11 mouse cellular contexts compared by ENCODE assay signal in genomic region chr11:11993807-11994206, GRCm38 (mm10).
"Had no signal": no experiment of that assay in that cellular context is flagged by ENCODE, and none has a peak within 500 bp of the region (broad histone marks: within the 10 kb centered on the region; RNA-seq: fewer than 3 reads in every experiment).

No protein-coding gene starts in this region.

- H3K27ac ChIP-seq: limb, embryonic 13.5 days; liver, embryonic 14.5 days; midbrain, embryonic 12.5 days; neural tube, embryonic 13.5 days; stomach, embryonic 15.5 days had no signal

- H3K9ac ChIP-seq: limb, embryonic 13.5 days; liver, embryonic 14.5 days; midbrain, embryonic 12.5 days; neural tube, embryonic 13.5 days; stomach, embryonic 15.5 days had no signal

- DNase-seq: kidney, postnatal 14 days; left cerebral cortex, postnatal 4 days; lung, adult 18-20 months; retina, postnatal 1 day; thymus, postnatal 36 days had no signal

- H3K4me1 ChIP-seq: limb, embryonic 13.5 days; midbrain, embryonic 12.5 days; neural tube, embryonic 13.5 days had no signal

- ATAC-seq: midbrain, embryonic 16.5 days had no signal

- H3K9me3 ChIP-seq: limb, embryonic 13.5 days; midbrain, embryonic 12.5 days; neural tube, embryonic 13.5 days; stomach, embryonic 15.5 days had no signal

- H3K4me2 ChIP-seq: limb, embryonic 13.5 days; midbrain, embryonic 12.5 days; neural tube, embryonic 13.5 days; stomach, embryonic 15.5 days had no signal

- H3K36me3 ChIP-seq: midbrain, embryonic 12.5 days; neural tube, embryonic 13.5 days; stomach, embryonic 15.5 days had no signal

- H3K4me3 ChIP-seq: limb, embryonic 13.5 days; midbrain, embryonic 12.5 days; neural tube, embryonic 13.5 days; stomach, embryonic 15.5 days had no signal

- H3K27me3 ChIP-seq: limb, embryonic 13.5 days; midbrain, embryonic 12.5 days; neural tube, embryonic 13.5 days; stomach, embryonic 15.5 days had no signal
